Mouse (Mus musculus): ENCODE data around the gene Vps4b. TPM values are rescaled to one million over a fixed set of nuclear protein-coding genes. Genes with fewer than 3 reads are reported as not detected.
"Not testable (repeated sequence)": the region's sequence is repeated elsewhere in the genome, so short reads cannot be mapped to it uniquely, and the experiment has no call there.

The Vps4b gene
- polyA plus RNA-seq, 2 experiments from 2014 or later = 64.6 to 65.5 TPM

DNA sequence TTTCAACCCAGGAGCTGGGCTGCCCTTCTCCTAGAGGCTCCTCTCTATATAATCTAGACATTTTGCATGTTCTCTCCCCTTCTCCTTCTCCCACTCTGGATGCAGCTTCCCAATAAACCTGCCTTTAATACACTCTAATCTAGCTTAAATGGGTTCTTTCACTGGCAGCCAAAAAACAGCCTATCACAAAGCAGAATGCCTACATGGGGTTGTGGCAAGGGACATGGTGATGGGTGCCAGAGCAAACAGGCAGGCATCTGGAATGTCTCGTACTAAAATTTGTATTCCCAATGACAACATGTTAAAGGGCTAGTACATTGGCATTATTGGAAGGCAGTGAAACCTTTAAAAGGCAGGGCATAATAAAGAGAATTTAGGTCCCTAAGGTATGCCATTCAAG, 45.9 kb downstream of the Vps4b start:
- ATAC-seq = no peak

DNA sequence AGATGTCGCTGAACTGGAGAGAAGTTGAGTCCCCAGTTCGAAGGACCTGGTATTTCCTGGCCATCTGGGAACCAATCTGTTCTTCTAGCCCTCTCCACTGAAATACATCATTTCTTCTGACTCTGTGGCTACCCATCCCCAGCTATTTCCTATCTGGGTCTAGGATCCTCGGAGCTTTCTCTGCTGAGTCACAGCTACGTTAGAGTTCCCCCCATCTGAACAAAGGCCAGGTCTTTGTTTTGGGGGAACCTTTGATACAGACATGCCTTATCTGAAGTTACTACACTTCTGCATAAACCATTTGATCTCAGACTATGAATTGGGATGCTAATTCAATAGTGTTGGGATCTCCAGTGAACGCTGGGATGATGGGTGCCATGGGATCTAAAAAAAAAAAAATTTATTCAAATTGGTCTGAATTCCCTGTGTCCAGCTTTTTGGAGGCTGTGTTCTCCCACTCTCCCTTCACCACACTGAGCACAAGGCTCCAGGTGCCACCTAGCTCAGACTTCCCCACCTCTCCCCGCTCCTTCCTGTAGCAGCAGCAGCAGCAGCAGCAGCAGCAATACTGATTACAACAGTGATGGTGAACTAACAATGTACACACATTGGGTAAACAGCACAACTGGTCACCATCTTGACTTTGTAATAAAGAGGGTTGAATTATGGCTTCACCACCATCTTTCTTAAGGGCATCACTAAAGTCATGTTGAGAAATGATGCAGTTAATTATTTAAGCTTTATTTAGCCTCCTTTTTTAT, 47.8 kb downstream of the Vps4b start:
- no peak for ATAC-seq

DNA sequence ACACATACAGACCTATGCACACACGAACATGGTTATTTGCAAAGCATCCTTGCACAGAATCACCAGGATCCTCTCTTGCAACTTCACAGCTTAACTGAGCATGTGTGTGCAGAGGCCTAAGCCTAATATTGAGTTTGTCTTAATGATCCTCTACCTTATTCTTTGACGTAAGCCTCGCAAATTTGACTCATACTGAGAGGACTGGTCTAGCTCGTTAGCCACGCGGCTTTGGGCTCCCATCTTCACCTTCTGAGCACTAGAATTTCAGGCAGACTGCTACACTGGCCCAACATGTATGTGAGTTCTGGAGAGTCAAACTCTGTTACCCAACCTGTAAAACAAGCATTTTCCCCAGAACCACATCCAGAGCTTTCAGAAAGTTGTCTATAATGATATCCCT, 53.5 kb downstream of the Vps4b start:
- no peak for ATAC-seq

DNA sequence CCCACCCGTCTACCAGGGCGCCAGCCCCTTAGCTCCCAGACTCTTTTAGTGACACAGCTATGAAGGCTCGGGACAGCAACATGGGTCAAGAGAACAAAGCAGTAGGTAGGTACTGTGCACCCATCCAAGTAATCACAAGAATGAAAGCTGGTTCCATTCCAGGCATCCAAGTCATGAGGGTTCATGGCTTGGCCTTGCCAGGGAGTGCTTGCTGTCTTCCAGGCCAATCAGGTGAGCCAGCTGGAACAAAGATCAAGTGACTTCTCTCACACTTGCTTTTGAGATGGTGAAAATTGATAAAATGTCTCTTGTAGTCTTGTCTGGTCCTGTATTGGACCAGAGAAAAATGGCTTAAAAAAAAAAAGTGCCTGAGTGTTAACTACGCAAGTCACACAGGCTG, 55.8 kb downstream of the Vps4b start:
- no peak for ATAC-seq

DNA sequence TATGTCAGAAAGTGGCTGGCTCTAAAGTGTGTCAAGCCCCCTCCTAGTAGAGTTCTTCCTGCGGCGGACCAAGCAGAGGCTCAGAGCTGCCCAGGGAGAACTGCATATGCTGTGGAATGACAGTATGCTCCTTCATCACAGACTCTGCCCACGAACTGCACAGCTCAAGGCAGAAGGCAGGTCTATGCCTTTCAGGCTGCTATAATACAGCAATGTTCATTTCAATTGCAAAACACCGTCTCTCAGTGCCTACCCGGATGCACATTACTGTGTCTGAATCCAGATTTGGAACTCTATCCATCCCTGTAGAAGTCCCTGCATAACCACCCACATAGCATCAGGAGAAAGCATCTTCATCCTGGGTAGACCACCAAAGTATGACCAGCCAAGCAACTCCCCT, 56.7 kb downstream of the Vps4b start:
- ATAC-seq = no peak

DNA sequence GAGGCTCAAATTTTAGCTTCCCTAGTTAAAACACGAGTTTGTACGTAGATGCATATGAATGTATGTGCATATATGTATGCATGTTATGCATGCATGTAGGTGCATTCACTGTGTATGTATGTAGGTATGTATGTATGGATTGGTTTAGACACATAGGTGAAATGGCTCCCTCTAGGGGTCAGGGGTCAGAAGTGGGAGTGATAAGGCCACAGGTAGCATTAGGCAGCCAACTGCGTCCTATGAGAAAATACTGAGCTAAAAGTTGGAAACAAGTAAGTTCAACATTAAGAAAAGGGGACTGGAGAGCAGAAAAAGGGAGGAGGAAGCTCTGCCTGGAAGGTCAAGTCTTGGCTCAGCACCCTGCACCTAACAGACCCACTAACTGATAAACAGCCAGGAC, 58.4 kb downstream of the Vps4b start:
- peak; percentile 68 for ATAC-seq

DNA sequence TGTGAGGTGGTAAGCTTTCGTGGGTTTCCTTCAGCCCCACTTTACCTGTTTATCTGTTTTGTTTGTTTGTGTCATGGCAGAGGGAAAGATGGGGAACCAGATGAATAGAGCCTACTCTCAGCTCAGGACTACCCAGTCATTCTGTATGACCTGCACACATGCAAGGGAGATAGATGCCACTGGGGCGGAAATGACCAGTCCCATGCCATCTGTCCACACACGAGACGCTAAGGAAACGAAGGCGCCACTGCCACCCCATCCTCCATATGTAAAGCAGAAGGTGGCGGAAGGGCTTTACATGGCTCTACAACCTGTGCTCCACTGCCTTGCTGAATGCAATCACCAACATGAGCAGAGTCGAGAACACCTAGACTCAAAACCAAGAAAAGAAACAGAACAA, 60.3 kb downstream of the Vps4b start:
- ATAC-seq = no peak

DNA sequence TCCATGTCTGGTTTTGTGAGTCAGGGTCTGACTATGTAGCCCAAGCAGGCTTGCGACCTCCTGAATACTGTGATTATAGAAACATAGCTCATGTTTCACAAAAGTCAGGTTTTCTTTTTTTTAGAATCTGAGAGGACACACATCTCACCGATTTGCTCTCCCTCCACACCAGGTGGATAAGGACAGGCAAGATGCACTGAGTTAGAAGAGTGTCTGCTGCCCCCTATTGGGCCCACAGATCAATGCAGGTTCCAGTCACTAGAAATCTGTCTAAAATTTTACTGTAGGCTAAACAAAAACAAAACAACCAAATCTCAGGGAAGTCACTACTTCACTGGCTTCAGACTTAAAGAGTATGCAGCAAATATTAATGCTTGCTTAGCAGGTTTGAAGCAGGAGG, 60.9 kb downstream of the Vps4b start:
- ATAC-seq = no peak

DNA sequence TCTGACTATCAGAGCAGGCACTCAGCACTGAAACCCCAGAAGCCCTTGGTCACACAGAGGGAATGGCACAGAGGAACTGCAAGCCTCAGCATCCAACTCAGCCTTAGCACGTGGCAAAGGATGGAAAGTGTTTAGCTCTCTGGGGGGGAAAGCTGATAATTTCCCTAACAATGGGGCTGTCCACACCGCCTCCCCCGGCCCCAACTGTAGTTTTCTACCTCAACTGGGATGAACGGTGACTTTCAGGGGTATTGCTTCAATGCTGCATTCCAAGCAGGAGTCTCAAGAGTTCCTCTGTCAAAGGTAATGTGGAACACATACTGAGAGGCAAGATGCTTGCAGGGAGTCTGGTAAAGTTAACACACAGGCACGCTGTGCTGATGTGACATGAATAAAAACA, 74.5 kb downstream of the Vps4b start:
- ATAC-seq = no peak

DNA sequence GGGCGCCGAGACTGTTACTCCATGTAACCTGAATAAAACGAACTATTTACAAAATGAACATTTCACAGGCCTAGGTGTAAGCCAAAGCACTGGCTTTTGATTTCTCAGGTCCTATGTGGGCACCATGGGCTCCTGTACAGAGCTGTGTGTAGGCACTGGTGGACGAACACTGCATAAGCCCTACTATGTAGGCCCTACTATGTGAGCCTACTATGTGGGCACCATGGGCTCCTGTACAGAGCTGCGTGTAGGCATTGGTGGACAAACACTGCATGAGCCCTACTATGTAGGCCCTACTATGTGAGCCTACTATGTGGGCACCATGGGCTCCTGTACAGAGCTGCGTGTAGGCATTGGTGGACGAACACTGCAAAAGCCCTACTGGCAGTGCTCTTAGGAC, 78.8 kb downstream of the Vps4b start:
- ATAC-seq = not testable (repeated sequence)

DNA sequence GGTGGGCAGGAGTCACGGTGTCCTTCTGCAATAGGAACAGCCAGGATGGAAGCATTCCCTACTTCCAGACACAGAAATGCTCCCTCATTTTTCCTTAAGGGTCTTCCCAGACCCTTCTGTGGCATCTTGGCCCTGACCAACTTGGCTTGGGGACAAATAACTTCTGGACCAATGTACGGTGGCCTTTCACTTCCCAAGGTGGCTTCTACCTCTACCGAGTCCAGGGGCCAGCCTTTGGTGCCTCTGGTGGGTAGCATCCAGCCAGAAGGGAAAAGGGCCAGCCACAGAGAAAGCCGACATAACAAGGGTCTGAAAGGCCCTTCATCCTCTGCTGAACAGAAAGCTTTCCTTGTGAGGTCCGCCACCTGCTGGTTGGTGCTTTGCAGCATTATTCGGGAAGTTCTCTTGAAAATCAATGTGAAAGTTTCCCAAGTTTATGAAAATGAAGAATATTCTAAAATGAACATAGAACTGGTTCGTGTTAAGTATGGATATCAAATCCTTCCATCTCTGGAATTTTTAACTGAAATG, 79.4 kb downstream of the Vps4b start:
- no peak for ATAC-seq

DNA sequence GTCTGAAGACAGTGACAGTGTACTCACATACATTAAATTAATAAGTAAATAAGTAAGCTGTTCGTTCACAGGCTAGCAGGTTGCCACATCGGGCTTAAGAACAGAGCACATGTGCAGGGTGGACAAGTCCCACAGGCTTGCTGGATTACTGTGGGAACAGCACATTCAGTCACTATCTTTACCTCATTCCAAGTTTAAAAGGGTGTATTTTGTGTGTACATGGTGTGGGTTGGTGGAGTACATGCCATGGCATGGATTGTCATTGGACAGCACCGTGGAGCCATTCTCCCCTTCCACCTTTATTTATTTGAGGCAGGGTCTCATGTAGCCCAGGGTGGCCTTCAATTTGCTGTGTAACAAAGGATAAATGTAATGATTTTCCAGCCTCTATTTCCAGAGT, 80.4 kb downstream of the Vps4b start:
- ATAC-seq = no peak

DNA sequence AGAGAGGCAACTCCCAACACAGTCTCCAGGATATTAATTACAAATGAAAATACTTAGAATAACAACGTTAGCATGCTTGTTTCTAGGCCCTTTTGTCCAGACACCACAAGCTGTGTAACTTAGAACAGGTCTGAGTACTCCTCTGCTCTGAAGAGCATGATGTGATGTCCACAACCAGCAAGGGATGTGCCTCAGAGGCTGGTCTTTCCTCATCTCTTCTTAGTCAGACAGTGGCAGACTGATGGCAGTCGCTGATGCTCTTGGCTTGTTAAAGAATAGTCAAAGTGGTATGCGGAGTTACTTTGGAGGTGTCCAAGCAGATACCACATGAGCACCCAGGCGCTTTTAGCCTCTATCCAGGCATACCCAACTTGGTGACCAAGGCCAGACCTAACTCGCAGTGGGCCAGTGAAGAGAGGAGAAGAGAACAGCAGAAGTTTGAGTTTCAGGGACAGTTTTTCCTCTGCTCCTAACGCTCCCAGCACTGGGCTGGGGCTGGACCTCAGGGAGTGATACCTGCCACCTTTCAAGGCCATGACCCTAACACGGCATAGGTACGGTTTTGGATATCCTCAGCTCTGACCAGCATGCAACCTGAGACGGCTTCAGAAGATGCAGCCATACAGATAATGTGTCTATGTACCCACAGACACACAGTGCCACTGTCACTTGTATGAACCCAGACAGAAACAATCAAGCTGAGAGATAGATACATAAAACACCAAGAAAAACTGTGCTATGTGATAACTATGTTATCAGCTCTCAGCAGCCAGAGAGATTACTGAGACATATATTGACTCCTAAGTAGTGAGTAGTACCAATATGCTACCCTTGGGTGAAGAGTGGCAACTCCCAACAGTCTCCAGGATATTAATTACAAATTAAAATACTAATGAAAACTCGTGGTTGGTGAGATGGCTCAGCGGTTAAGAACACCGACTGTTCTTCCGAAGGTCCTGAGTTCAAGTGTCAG, 81.1 kb downstream of the Vps4b start:
- no peak for ATAC-seq

DNA sequence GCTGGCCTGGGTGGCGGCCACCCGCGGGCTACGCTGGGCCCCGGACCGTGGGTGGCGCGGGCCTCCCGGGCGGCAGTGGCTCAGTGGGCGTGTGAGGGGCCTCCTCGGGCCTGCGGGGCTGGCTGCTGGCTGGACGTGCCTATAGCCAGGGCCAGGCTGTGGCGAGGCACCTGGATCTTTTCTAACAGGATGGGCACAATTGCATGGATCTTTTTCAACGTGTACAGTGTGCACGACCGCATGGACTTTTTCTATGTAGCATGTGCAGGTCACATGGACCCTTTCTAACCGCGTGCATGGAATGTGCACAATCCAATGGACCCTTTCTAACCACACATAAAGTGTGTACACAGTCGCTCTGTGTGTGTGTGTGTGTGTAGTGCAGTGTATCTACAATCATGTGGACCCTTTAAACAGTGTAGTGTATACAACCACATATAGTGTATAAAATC, 82.0 kb downstream of the Vps4b start:
- ATAC-seq = peak; percentile 0

Other genes starting within 250 kb of the Vps4b start
- gene Bcl2, start 82.5 kb downstream of the Vps4b start, polyA plus RNA-seq (2017; shearing (Covaris generic)) = 100 to 1,000 TPM; 116 to 146 TPM
- 10 to 100 TPM; 26.6 to 27.8 TPM for gene Kdsr, start 37.0 kb downstream of the Vps4b start, polyA plus RNA-seq (2017; shearing (Covaris generic))
- gene Serpinb5, start 64.4 kb upstream of the Vps4b start, polyA plus RNA-seq (2017; shearing (Covaris generic)) = not detected
- not detected for gene Serpinb12, start 137.7 kb upstream of the Vps4b start, polyA plus RNA-seq (2017; shearing (Covaris generic))
- gene Serpinb13, start 184.3 kb upstream of the Vps4b start, polyA plus RNA-seq (2017; shearing (Covaris generic)) = not detected